Mouse (Mus musculus) brain, embryonic 14.5 days (tissue): ENCODE measurements around the gene Lhfpl5.

Source experiments
- CTCF ChIP-seq: fragments of 200-500 bp; IDR thresholded peaks from 2 replicates; pipeline ENCODE4 v1.5.1; 2012; ENCODE audit warnings: inconsistent platforms, mild to moderate bottlenecking, moderate library complexity, borderline replicate concordance; ENCODE audit not compliant: insufficient read depth, insufficient read length; ENCODE audit errors: extremely low read depth
- POLR2A ChIP-seq: fragments of 200-500 bp; IDR thresholded peaks from 2 replicates; pipeline ENCODE4 v1.6.1; 2012; ENCODE audit warnings: mild to moderate bottlenecking, inconsistent platforms, borderline replicate concordance; ENCODE audit not compliant: poor library complexity, insufficient read depth, insufficient read length, severe bottlenecking; ENCODE audit errors: extremely low read depth

DNA sequence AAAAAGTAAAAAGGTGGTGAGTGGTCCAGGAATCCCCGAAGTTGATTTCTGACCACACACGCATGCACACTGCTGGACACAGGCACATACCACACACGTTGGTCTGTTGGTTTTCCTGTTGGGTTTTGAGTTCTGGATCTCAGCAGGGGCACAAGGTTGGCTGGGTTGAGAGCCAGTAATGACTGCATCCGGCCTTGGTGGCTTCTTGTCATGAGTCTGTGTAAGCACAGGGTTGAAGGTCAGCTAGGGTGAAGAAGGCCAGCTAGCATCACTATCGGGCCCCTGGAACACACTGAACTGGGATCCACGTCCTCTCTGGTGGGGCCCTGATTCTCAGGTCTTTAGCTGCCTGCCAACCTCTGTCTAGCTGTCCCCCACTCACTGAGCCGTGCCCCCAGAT is 2.9 kb upstream of the Lhfpl5 start:
- TF ChIP-seq POLR2A (no peak), CTCF (no peak)
